Mouse (Mus musculus): ENCODE results near the gene Pim2. TPM values are rescaled to one million over a fixed set of nuclear protein-coding genes. Genes with fewer than 3 reads are reported as not detected.

The Pim2 gene
- polyA plus RNA-seq (2014; fragmentation: Nextera tagmentation; extraction: Ambion mirVana) = 13.9 and 18.8 TPM in 2 replicates

- Histone ChIP-seq H3K4me2 (ENCODE audit: low read length) (peak within 1 kb of the TSS; percentile 79), H3K36me3 (ENCODE audit: control insufficient read depth, insufficient read depth, low read length) (0 out of 2 replicates have a peak, but pooled peaks cover 7% of the 10 kb centered on the region), H3K4me3 (replicated peaks; ENCODE audit: low read depth, low read length) (peak within 1 kb of the TSS; percentile 50), H3K9ac (replicated peaks; ENCODE audit: low read length) (peak within 1 kb of the TSS; percentile 59), H3K27me3 (ENCODE audit: control insufficient read depth, insufficient read depth, low read length) (no peaks in the 10 kb centered on the region), H3K27ac (replicated peaks; ENCODE audit: low read depth, low read length) (peak within 1 kb of the TSS; percentile 60; the same call in 1 of the 2 replicates), H3K4me1 (ENCODE audit: control insufficient read depth, insufficient read depth, low read length) (no peaks in the 10 kb centered on the region; the same call in 1 of the 2 replicates), H3K9me3 (ENCODE audit: control insufficient read depth, low read length) (no peaks in the 10 kb centered on the region)
- ATAC-seq (ENCODE audit: low FRiP score, low TSS enrichment) = peak; percentile 90
- 23% methylated on average over 38 of the region's 38 CpGs for WGBS
- peak; percentile 89 for DNase-seq
Measured at GRCm38 (mm10) chrX:7878007-7878419, at the start of gene Pim2. Pim2 (plus strand) TSS chrX:7878262.

DNA sequence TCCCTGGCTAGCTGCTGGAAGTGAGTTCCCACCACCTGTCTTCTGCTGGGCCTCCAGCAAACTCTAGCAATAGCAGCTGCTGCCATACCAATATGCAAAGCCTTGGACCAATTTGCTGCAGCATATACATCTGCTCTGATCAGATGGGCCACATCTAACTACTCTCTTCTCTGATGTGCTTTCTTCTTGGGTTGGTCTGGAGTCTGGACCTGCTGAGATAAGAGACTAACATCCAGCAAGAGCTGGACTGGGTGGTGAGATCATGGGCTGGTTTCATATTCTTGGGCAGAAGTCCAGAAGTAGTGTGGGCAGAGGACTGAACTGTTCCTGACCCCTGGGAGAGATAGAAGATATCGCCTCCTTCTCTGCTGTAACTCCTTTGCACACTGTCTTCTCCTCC, 40.9 kb upstream of the Pim2 start:
- H3K27me3 ChIP-seq (ENCODE audit: control insufficient read depth, insufficient read depth, low read length) = no peaks in the 10 kb centered on the region
- no peak for ATAC-seq (ENCODE audit: low FRiP score, low TSS enrichment)
- DNase-seq = no peak
- H3K4me2 ChIP-seq (ENCODE audit: low read length) = no peak overlapping the region
- H3K36me3 ChIP-seq (ENCODE audit: control insufficient read depth, insufficient read depth, low read length) = no peaks in the 10 kb centered on the region
- no peak overlapping the region for H3K4me3 ChIP-seq (replicated peaks; ENCODE audit: low read depth, low read length)
- no peaks in the 10 kb centered on the region for H3K4me1 ChIP-seq (ENCODE audit: control insufficient read depth, insufficient read depth, low read length)
- no peak overlapping the region for H3K27ac ChIP-seq (replicated peaks; ENCODE audit: low read depth, low read length)
- WGBS = 67% methylated on average over 1 of the region's 1 CpGs
- H3K9me3 ChIP-seq (ENCODE audit: control insufficient read depth, low read length) = no peaks in the 10 kb centered on the region
- H3K9ac ChIP-seq (replicated peaks; ENCODE audit: low read length) = no peak overlapping the region

- Histone ChIP-seq H3K27ac (replicated peaks; ENCODE audit: low read depth, low read length) (no peak overlapping the region), H3K4me3 (replicated peaks; ENCODE audit: low read depth, low read length) (peak overlapping the region; percentile 65), H3K9me3 (ENCODE audit: control insufficient read depth, low read length) (no peaks in the 10 kb centered on the region), H3K4me1 (ENCODE audit: control insufficient read depth, insufficient read depth, low read length) (peaks cover 11% of the 10 kb centered on the region), H3K27me3 (ENCODE audit: control insufficient read depth, insufficient read depth, low read length) (no peaks in the 10 kb centered on the region), H3K4me2 (ENCODE audit: low read length) (peak overlapping the region; percentile 48), H3K9ac (replicated peaks; ENCODE audit: low read length) (no peak overlapping the region), H3K36me3 (ENCODE audit: control insufficient read depth, insufficient read depth, low read length) (no peaks in the 10 kb centered on the region)
- WGBS = 25% methylated on average over 7 of the region's 7 CpGs
- no peak for DNase-seq
- no peak for ATAC-seq (ENCODE audit: low FRiP score, low TSS enrichment)
Measured at GRCm38 (mm10) chrX:7840842-7841162, 37.3 kb upstream of the Pim2 start.

GRCm38 (mm10) chrX:7841163-7842162, 36.6 kb upstream of the Pim2 start, which contains the start of gene Otud5:
Otud5 (plus strand) TSS chrX:7841364.
- 20% methylated on average over 72 of the region's 74 CpGs for WGBS
- no peaks in the 10 kb centered on the region for H3K27me3 ChIP-seq (ENCODE audit: control insufficient read depth, insufficient read depth, low read length)

DNA sequence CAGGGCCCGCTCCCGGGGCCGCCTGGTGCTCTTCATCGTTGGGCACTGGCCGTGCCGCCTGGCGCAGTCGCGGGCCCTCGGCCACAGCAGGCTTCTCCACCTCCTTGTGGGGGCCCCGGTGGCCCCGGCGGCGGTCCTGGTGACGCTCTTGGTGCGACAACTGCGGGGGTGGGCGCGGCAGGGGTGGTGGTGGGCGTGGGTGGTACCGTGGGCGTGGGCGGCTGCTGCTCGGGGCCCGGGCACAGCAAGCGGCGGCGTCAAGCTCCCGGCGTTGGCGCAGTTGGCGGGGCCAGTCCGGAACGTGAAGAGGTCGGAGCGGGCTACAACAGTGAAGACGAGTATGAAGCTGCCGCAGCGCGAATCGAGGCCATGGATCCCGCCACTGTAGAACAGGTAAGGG, 35.7 kb upstream of the Pim2 start:
- Histone ChIP-seq H3K4me2 (ENCODE audit: low read length) (peak overlapping the region; percentile 68), H3K4me1 (ENCODE audit: control insufficient read depth, insufficient read depth, low read length) (peaks cover 11% of the 10 kb centered on the region), H3K4me3 (replicated peaks; ENCODE audit: low read depth, low read length) (peak overlapping the region; percentile 65), H3K36me3 (ENCODE audit: control insufficient read depth, insufficient read depth, low read length) (no peaks in the 10 kb centered on the region), H3K9me3 (ENCODE audit: control insufficient read depth, low read length) (no peaks in the 10 kb centered on the region), H3K27ac (replicated peaks; ENCODE audit: low read depth, low read length) (peak overlapping the region; percentile 91), H3K27me3 (ENCODE audit: control insufficient read depth, insufficient read depth, low read length) (no peaks in the 10 kb centered on the region), H3K9ac (replicated peaks; ENCODE audit: low read length) (peak overlapping the region; percentile 78)
- 27% methylated on average over 41 of the region's 42 CpGs for WGBS
- no peak for DNase-seq
- no peak for ATAC-seq (ENCODE audit: low FRiP score, low TSS enrichment)

More at GRCm38 (mm10) chrX:7841163-7842162, 36.6 kb upstream of the Pim2 start, which contains the start of gene Otud5:
- peak within 1 kb of the TSS; percentile 65 for H3K4me3 ChIP-seq (replicated peaks; ENCODE audit: low read depth, low read length)
- peak; percentile 97 for ATAC-seq (ENCODE audit: low FRiP score, low TSS enrichment)
- peak within 1 kb of the TSS; percentile 91 for H3K27ac ChIP-seq (replicated peaks; ENCODE audit: low read depth, low read length)
- peak within 1 kb of the TSS; percentile 68 for H3K4me2 ChIP-seq (ENCODE audit: low read length)
- H3K4me1 ChIP-seq (ENCODE audit: control insufficient read depth, insufficient read depth, low read length) = peaks cover 11% of the 10 kb centered on the region
- H3K36me3 ChIP-seq (ENCODE audit: control insufficient read depth, insufficient read depth, low read length) = no peaks in the 10 kb centered on the region
- no peaks in the 10 kb centered on the region for H3K9me3 ChIP-seq (ENCODE audit: control insufficient read depth, low read length)
- DNase-seq = peak; percentile 96
- peak within 1 kb of the TSS; percentile 78 for H3K9ac ChIP-seq (replicated peaks; ENCODE audit: low read length)

- H3K9ac ChIP-seq (replicated peaks; ENCODE audit: low read length) = no peak overlapping the region
- no peak overlapping the region for H3K4me3 ChIP-seq (replicated peaks; ENCODE audit: low read depth, low read length)
- no peaks in the 10 kb centered on the region for H3K27me3 ChIP-seq (ENCODE audit: control insufficient read depth, insufficient read depth, low read length)
- 79% methylated on average over 2 of the region's 2 CpGs for WGBS
- H3K4me2 ChIP-seq (ENCODE audit: low read length) = no peak overlapping the region
- peaks cover 10% of the 10 kb centered on the region for H3K4me1 ChIP-seq (ENCODE audit: control insufficient read depth, insufficient read depth, low read length)
- ATAC-seq (ENCODE audit: low FRiP score, low TSS enrichment) = no peak
- no peak overlapping the region for H3K27ac ChIP-seq (replicated peaks; ENCODE audit: low read depth, low read length)
- H3K9me3 ChIP-seq (ENCODE audit: control insufficient read depth, low read length) = no peaks in the 10 kb centered on the region
- peak; percentile 28 for DNase-seq
- 0 out of 2 replicates have a peak, but pooled peaks cover 5% of the 10 kb centered on the region for H3K36me3 ChIP-seq (ENCODE audit: control insufficient read depth, insufficient read depth, low read length)
Measured at GRCm38 (mm10) chrX:7847845-7848244, 30.2 kb upstream of the Pim2 start.

- 0 out of 2 replicates have a peak, but pooled peaks cover 10% of the 10 kb centered on the region for H3K36me3 ChIP-seq (ENCODE audit: control insufficient read depth, insufficient read depth, low read length)
- no peaks in the 10 kb centered on the region for H3K27me3 ChIP-seq (ENCODE audit: control insufficient read depth, insufficient read depth, low read length)
- no peaks in the 10 kb centered on the region for H3K4me1 ChIP-seq (ENCODE audit: control insufficient read depth, insufficient read depth, low read length)
- H3K4me2 ChIP-seq (ENCODE audit: low read length) = no peak overlapping the region
- no peak overlapping the region for H3K4me3 ChIP-seq (replicated peaks; ENCODE audit: low read depth, low read length)
- ATAC-seq (ENCODE audit: low FRiP score, low TSS enrichment) = no peak
- H3K9me3 ChIP-seq (ENCODE audit: control insufficient read depth, low read length) = no peaks in the 10 kb centered on the region
- WGBS = 46% methylated on average over 2 of the region's 2 CpGs
- no peak overlapping the region for H3K27ac ChIP-seq (replicated peaks; ENCODE audit: low read depth, low read length)
- peak; percentile 57 for DNase-seq
- no peak overlapping the region for H3K9ac ChIP-seq (replicated peaks; ENCODE audit: low read length)
Measured at GRCm38 (mm10) chrX:7854578-7854977, 23.5 kb upstream of the Pim2 start.

GRCm38 (mm10) chrX:7859191-7859753, 18.8 kb upstream of the Pim2 start:
- 78% methylated on average over 3 of the region's 3 CpGs for WGBS
- Histone ChIP-seq H3K36me3 (ENCODE audit: control insufficient read depth, insufficient read depth, low read length) (0 out of 2 replicates have a peak, but pooled peaks cover 2% of the 10 kb centered on the region), H3K9me3 (ENCODE audit: control insufficient read depth, low read length) (no peaks in the 10 kb centered on the region), H3K9ac (replicated peaks; ENCODE audit: low read length) (no peak overlapping the region), H3K27ac (replicated peaks; ENCODE audit: low read depth, low read length) (no peak overlapping the region), H3K4me1 (ENCODE audit: control insufficient read depth, insufficient read depth, low read length) (no peaks in the 10 kb centered on the region), H3K4me3 (replicated peaks; ENCODE audit: low read depth, low read length) (no peak overlapping the region), H3K4me2 (ENCODE audit: low read length) (no peak overlapping the region), H3K27me3 (ENCODE audit: control insufficient read depth, insufficient read depth, low read length) (no peaks in the 10 kb centered on the region)
- ATAC-seq (ENCODE audit: low FRiP score, low TSS enrichment) = no peak
- DNase-seq = no peak

Measured in midbrain, embryonic 14.5 days (tissue).